Mouse (Mus musculus) heart, adult 8-10 months (tissue): ENCODE data around the gene Apobec2. TPM values are rescaled to one million over a fixed set of nuclear protein-coding genes. Genes with fewer than 3 reads are reported as not detected.

ENCODE experiments used
- DNase-seq: peaks from one replicate; pipeline ENCODE4 v3.0.0; 2022; ENCODE audit warnings: low spot score
- total RNA-seq, 4 experiments: library from RNA; stranded (reverse); gene quantifications; 2 replicates each; pipeline ENCODE4 v1.2.4; 2022

Gene Apobec2
- total RNA-seq, 4 experiments from 2014 or later, result 239 to 263 (median 259) TPM

- DNase-seq, result no peak
Measured at GRCm38 (mm10) chr17:48437421-48437911, 4.7 kb upstream of the Apobec2 start.

GRCm38 (mm10) chr17:48436487-48436886, 3.8 kb upstream of the Apobec2 start:
- DNase-seq, result peak; percentile 49

- no peak for DNase-seq
Measured at GRCm38 (mm10) chr17:48434479-48434878, 1.7 kb upstream of the Apobec2 start.

- no peak for DNase-seq
Measured at GRCm38 (mm10) chr17:48433689-48434330, 1.1 kb upstream of the Apobec2 start.

GRCm38 (mm10) chr17:48433006-48433655, 401 bp upstream of the Apobec2 start:
- no peak for DNase-seq

GRCm38 (mm10) chr17:48431054-48431453, 1.7 kb downstream of the Apobec2 start:
- no peak for DNase-seq

- peak; percentile 69 for DNase-seq
Measured at GRCm38 (mm10) chr17:48430394-48430793, 2.3 kb downstream of the Apobec2 start.

- no peak for DNase-seq
Measured at GRCm38 (mm10) chr17:48427852-48428530, 4.7 kb downstream of the Apobec2 start.

- DNase-seq, result no peak
Measured at GRCm38 (mm10) chr17:48426991-48427750, 5.6 kb downstream of the Apobec2 start.

- no peak for DNase-seq
Measured at GRCm38 (mm10) chr17:48425823-48426612, 6.7 kb downstream of the Apobec2 start.

GRCm38 (mm10) chr17:48424237-48424636, 8.5 kb downstream of the Apobec2 start:
- DNase-seq, result no peak

GRCm38 (mm10) chr17:48419571-48419970, 13.2 kb downstream of the Apobec2 start:
- DNase-seq, result no peak

GRCm38 (mm10) chr17:48418781-48419180, 13.9 kb downstream of the Apobec2 start:
- DNase-seq, result no peak

GRCm38 (mm10) chr17:48418174-48418573, 14.6 kb downstream of the Apobec2 start:
- no peak for DNase-seq

- DNase-seq, result no peak
Measured at GRCm38 (mm10) chr17:48417521-48417920, 15.2 kb downstream of the Apobec2 start.

GRCm38 (mm10) chr17:48416425-48417195, 16.1 kb downstream of the Apobec2 start:
- DNase-seq, result no peak

- DNase-seq, result no peak
Measured at GRCm38 (mm10) chr17:48416011-48416410, 16.7 kb downstream of the Apobec2 start.

GRCm38 (mm10) chr17:48411241-48411640, 21.5 kb downstream of the Apobec2 start:
- DNase-seq, result no peak

GRCm38 (mm10) chr17:48410299-48410785, 22.4 kb downstream of the Apobec2 start:
- peak; percentile 40 for DNase-seq
